Mouse (Mus musculus): ENCODE measurements around the gene Banf2.

Banf2 gene

DNA sequence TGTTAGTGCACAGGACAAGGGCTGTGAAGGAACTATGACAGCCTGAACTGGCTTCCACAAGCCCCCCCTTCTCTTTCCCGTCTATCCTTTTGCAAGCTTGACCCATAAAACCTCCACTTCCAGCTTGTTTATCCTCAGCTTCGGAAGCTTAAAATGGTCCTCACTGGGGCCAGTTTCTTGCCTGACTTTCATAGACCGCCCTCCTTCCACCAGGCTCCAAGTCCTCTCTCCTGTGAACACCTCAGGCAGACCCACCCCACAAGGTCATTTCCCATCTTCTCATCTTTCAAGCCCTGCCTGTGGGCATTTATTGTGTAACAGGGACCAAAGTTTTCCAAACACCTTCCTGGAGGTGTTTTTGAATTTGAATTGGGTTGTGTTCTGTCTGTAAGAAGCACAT is 10.4 kb upstream of the Banf2 start:
- DNase-seq (ENCODE audit: low read depth, low spot score), result no peak

- DNase-seq (ENCODE audit: low read depth, low spot score), result no peak
These were observed 7.5 kb upstream of the Banf2 start for GRCm38 (mm10) chr2:144025361-144025760.

- DNase-seq (ENCODE audit: low read depth, low spot score), result no peak
These were observed 6.4 kb upstream of the Banf2 start for GRCm38 (mm10) chr2:144026456-144026855.

- DNase-seq (ENCODE audit: low read depth, low spot score), result no peak
These were observed 2.1 kb upstream of the Banf2 start for GRCm38 (mm10) chr2:144030791-144031190.

DNA sequence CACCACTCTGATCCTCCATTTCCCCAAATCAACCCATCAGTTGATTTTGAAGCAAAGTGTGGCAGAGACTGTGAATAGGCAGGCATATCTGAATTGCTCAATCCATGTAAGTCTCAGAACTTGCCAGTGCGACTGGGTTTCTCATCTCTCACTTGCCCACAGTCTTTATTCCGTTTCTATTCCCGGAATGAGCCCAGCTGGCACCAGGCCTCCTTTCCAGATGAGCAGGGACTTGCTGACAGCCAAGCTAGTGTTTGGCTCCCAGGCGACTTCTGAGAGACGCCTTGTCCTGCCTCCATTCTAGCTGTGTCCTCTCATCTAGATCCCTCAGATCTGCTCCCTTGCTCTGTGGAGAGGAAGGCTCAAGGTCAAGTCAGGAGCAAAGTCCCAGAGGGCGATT is 11.9 kb downstream of the Banf2 start:
- no peak for DNase-seq (ENCODE audit: low read depth, low spot score)

GRCm38 (mm10) chr2:144045756-144046560 is 13.1 kb downstream of the Banf2 start:
- DNase-seq (ENCODE audit: low read depth, low spot score), result no peak

DNA sequence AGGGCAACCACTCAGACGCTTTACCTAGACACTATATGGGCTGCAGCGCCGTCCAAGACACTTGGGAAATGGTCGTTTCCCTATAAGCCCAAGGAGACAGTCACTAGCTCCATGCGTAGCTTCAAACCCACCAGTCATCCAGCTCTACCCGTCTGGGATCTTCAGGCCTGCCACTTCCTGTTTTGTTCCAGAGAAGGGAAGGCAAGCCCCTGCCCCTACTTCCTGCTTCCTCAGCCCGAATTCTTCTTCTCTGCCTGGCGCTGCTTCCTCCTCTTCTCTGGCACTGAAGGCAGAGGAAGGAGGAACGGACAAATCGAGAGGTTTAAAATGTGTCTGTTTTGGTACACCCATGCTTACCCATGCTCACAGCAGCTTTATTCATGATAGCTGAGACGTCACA is 14.1 kb downstream of the Banf2 start:
- DNase-seq (ENCODE audit: low read depth, low spot score), result no peak

DNA sequence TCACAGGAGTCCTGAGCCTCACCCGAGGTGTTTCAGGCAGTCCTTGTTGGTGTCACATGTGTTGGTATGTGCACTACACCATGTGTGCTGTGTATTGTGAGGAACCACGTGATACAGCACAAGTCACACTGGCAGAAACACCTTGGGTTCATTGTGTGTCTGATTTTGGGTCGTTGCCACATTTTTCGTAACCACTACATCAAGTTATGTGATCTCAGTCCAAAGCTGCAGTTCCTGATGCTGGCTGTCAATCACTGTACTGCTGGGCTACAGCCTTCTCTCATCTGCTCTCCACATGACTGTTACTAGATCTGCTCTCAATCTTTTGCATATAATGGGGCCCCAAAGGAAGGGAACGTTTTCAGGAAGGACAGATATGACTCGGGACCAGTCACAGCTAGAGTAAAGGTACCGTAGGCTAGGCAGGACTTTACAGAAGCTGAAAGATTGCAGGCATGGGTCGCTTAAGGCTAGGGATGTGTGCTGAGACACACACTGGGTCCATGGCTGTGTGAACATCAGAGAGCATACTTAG is 17.4 kb downstream of the Banf2 start:
- DNase-seq (ENCODE audit: low read depth, low spot score), result peak; percentile 51

- peak; percentile 10 for DNase-seq (ENCODE audit: low read depth, low spot score)
These were observed 18.0 kb downstream of the Banf2 start for GRCm38 (mm10) chr2:144050861-144051260.

DNA sequence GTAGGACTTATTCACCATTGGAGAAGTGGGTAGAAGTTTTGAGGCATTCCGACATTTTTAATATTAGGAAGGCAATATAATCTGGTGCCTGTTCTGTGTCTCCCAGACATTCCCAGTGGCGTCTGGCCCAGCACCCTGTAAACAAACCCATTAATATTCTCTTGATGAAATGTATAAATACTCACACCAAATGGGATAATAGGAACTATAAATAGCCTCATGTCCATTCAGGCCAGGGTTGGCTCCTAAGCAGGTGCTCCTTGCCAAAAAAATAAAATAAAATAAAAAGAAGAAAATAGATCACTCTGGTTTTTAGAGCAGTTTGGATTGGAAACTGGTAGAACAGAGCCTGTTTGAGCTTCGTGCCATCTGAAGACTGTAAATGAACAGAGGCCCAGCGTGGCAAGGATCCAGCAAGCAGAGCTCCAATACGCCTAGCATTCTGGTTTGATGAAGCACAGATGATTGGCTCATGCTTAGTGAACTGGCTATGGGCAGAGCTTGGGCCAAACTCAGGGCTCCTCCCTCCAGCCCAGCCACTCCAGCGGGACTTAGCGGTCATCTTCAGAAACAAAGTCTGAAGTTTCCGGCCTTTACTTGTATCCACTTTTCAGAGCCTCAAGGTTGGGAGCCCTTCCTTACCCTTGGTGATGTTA is 19.7 kb downstream of the Banf2 start:
- DNase-seq (ENCODE audit: low read depth, low spot score), result no peak

DNA sequence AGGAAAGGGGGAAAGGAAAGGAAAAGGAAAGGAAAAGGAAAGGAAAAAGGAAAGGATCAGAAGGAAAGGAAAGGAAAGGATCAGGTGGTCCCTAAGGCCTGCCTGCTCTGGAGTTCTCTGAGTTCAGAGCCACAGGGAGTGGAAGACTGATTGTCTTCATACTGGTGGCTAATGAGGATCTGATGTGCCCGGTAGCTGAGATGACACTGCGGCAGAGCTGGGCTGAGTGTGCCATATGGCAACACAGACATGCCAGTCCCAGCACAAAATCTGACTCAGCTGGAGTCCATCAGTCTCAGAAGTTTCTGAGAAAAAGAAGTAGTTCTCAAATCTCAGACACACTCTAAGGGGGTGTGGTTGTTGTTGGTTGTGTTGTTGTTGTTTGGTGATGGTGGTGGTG is 24.9 kb downstream of the Banf2 start:
- DNase-seq (ENCODE audit: low read depth, low spot score), result no peak

DNA sequence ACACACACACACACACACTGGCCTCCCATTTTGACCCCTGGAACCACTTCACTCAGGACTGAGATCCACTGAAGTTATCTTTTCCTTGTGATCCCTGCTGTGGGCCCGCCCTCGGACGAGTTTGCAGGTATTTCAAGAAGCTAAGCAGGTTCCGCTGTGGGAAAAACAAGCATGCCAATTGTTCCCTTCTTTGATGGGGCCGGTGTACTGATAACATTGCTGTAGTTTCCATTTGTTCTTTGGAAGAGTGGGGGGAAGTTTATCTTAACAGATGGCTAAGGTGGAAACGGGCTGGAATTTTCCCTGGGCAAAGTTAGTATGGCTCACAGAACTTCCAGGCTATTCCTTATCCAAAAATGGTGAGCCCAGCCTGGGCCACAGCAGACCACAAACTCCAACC is 28.8 kb downstream of the Banf2 start:
- no peak for DNase-seq (ENCODE audit: low read depth, low spot score)

GRCm38 (mm10) chr2:144065499-144065898 is 32.6 kb downstream of the Banf2 start:
- DNase-seq (ENCODE audit: low read depth, low spot score), result no peak

DNA sequence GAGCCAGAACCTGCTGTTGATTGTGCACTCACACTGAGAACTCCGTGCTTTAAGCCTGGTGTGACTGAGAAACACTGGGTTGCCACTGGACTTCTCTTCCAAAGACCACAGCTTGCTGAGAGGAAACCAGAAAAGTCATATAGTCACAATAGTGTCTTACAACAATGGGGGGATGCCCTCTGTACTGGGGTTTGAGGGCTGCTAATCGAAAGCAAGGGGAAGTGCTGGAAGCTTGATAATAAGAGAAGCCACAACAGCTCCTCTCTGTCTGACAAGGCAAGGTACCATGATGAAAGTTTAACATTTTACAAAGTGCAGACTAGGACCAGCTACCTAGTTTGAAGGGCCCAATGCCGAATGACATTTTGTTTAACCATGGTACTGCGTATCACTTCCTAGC is 36.8 kb downstream of the Banf2 start:
- DNase-seq (ENCODE audit: low read depth, low spot score), result no peak

DNA sequence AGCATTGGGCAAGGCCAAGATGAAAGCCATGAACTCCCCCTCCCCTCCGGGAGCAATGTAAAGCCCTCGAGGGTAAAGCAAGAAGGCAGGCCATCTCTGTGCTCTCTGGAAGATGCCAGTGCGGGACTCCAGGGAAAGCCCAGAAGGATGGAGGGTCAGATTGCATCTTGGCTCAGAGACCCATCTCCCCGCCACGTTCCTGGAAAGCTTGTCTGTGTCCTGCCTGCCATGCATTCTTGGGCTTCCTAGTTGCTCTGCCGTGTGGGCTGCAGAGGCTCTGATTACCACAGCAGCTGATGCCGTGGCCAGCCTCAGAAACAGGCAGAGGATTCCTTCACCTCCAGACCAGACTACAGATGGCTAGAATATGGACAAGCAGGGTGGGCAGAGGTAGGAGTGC is 37.6 kb downstream of the Banf2 start:
- DNase-seq (ENCODE audit: low read depth, low spot score), result no peak

GRCm38 (mm10) chr2:144072642-144073041 is 39.8 kb downstream of the Banf2 start:
- DNase-seq (ENCODE audit: low read depth, low spot score), result no peak

DNA sequence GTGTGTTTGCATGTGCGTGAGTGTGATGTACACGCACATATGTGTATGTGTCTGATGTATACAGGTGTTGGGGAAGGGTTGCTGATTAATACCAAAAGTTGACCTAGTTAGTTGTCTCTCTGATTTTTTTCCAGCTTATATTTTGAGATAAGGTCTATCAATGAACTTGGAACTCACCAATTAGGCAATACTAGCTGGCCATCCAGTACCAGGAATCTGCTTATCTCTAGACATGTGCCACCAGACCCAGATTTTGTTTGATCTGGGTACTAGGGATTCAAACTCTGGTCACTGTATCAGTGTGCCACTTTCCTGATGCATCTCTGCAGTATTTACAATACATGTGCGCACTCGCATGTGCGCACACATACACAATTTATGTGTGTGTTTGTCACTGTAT is 41.2 kb downstream of the Banf2 start:
- DNase-seq (ENCODE audit: low read depth, low spot score), result no peak

DNA sequence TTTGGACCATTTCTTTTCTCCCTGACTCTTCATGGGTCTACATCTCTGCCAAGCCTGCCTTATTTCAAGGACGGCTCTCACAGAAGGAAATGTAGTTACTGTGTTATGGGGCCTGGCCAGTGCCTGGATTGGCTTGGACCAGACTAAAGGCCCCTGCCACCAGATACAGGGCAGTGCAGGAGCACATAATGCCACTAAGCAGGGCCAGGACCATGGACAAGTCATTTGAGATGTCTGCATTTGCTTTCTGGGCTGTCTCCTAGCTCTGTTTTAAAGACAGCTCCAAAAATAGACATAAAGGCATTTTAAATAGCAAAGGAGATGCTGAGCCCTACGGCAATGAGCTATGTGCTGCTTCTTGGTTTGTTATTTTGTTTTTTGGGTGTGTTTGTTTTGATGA is 43.8 kb downstream of the Banf2 start:
- no peak for DNase-seq (ENCODE audit: low read depth, low spot score)

GRCm38 (mm10) chr2:144078897-144079296 is 46.0 kb downstream of the Banf2 start:
- no peak for DNase-seq (ENCODE audit: low read depth, low spot score)

- no peak for DNase-seq (ENCODE audit: low read depth, low spot score)
These were observed 53.5 kb downstream of the Banf2 start for GRCm38 (mm10) chr2:144086183-144086847.

GRCm38 (mm10) chr2:144087899-144088584 is 55.2 kb downstream of the Banf2 start:
- DNase-seq (ENCODE audit: low read depth, low spot score), result no peak

DNA sequence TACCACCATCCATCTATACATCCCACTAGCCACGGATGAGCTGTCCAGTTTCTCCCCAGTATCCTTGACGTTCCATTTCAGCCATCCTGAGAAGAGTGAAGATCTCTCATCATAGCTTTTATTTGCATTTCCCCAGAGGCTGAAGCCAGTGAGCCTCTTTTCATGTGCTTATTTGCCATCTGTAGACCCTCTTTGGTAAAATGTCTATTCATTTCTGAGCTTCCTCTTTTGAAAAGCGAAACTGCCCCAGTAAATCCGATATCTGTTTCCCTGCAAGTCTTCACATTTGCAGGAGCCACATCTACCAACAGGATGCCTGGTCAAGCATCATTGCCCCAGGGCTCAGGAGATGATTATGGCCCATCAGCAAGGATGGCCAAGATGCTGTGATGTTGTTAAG is 59.9 kb downstream of the Banf2 start:
- DNase-seq (ENCODE audit: low read depth, low spot score), result peak; percentile 72

All from A20 (cell line).